Mouse (Mus musculus) heart, adult 2 months (tissue): ENCODE measurements around the gene Itgb6. TPM values are rescaled to one million over a fixed set of nuclear protein-coding genes. Genes with fewer than 3 reads are reported as not detected.

Experiments used
- DNase-seq, 2 experiments: peaks; one replicate each; pipeline ENCODE4 v3.0.0; 2021
- H3K27ac ChIP-seq: fragments of 200-600 bp; 2 replicates; pipeline ENCODE4 v1.8.1; 2022
- H3K27me3 ChIP-seq: fragments of 200-500 bp; 2 replicates; pipeline ENCODE4 v1.6.1; 2012; ENCODE audit warnings: mild to moderate bottlenecking, low read length, inconsistent platforms, mixed read lengths; ENCODE audit not compliant: control insufficient read depth, insufficient read depth
- H3K36me3 ChIP-seq: fragments of 200-500 bp; 2 replicates; pipeline ENCODE4 v1.6.1; 2012; ENCODE audit warnings: low read length, inconsistent platforms; ENCODE audit not compliant: control insufficient read depth, insufficient read depth
- H3K4me1 ChIP-seq: fragments of 200-500 bp; 2 replicates; pipeline ENCODE4 v1.6.1; 2011; ENCODE audit warnings: low read length; ENCODE audit not compliant: control insufficient read depth, insufficient read depth
- H3K4me3 ChIP-seq: fragments of 200-600 bp; 2 replicates; pipeline ENCODE4 v1.8.1; 2022
- H3K79me2 ChIP-seq: fragments of 200-500 bp; replicated peaks from 2 replicates; pipeline ENCODE4 v1.6.1; 2012; ENCODE audit warnings: mild to moderate bottlenecking, inconsistent platforms, low read length, moderate library complexity, mixed read lengths; ENCODE audit not compliant: control insufficient read depth, insufficient read depth
- H3K9ac ChIP-seq: fragments of 200-500 bp; 2 replicates; pipeline ENCODE4 v1.6.1; 2012; ENCODE audit warnings: low read depth, mild to moderate bottlenecking, control low read depth, inconsistent platforms, low read length, mixed read lengths
- CTCF ChIP-seq: fragments of 200-600 bp; IDR thresholded peaks from 2 replicates; pipeline ENCODE4 v1.8.1; 2022; ENCODE audit warnings: antibody characterized with exemption, mild to moderate bottlenecking, moderate library complexity
- EP300 ChIP-seq: fragments of 200-500 bp; IDR thresholded peaks from 2 replicates; pipeline ENCODE4 v1.6.1; 2011; ENCODE audit warnings: low read depth, low read length, control low read depth; ENCODE audit not compliant: insufficient read depth
- POLR2A ChIP-seq: fragments of 200-500 bp; IDR thresholded peaks from 2 replicates; pipeline ENCODE4 v1.6.1; 2011; ENCODE audit warnings: mild to moderate bottlenecking, low read depth, low read length, control low read depth; ENCODE audit not compliant: insufficient read depth
- WGBS: fragments of 180-500 bp; shearing (Covaris S2); methylation state at CpG from one replicate; pipeline ENCODE4 v1.1.7; 2018; 5-methylcytosine and 5-hydroxymethylcytosine counted together
- intact Hi-C: fragments of 180-260 bp; cut with DNase I; formaldehyde crosslinking; loops from one replicate; pipeline ENCODE4 v1.15.1; 2025
- polyA plus RNA-seq: library from polyadenylated mRNA; depleted of rRNA; stranded (reverse); fragments of >200 nt; gene quantifications from 2 replicates; pipeline ENCODE4 v1.2.3, GENCODE M21; 2012
- total RNA-seq, 2 experiments: library from RNA; stranded (reverse); gene quantifications; 2 replicates each; pipeline ENCODE4 v1.2.3; 2021

Itgb6 gene
- total and polyA plus RNA-seq, 3 experiments = 10.5 to 32.4 (median 21.0) TPM

GRCm38 (mm10) chr2:60724660-60725059 is 2.2 kb upstream of the Itgb6 start:
- Histone ChIP-seq H3K79me2 (no peaks in the 10 kb centered on the region), H3K36me3 (peaks cover 2% of the 10 kb centered on the region; the same call in 1 of the 2 replicates), H3K4me1 (peaks cover 3% of the 10 kb centered on the region), H3K4me3 (no peak overlapping the region), H3K9ac (no peak overlapping the region), H3K27ac (no peak overlapping the region), H3K27me3 (no peaks in the 10 kb centered on the region)
- intact Hi-C loops = loop anchor here (5.0 kb wide), 1 partner anchor 238 kb away; the partner anchor contains the start of gene Rbms1
- peak in 1 of 2 experiments; percentile 4 for DNase-seq
- WGBS = 88% methylated on average over 2 of the region's 2 CpGs
- no peak for TF ChIP-seq POLR2A
- no peak for TF ChIP-seq CTCF
- TF ChIP-seq EP300 = no peak

GRCm38 (mm10) chr2:60722967-60723366 is 524 bp upstream of the Itgb6 start:
- intact Hi-C loops = loop anchor here (5.0 kb wide), 1 partner anchor 239 kb away; the partner anchor contains the start of gene Rbms1
- Histone ChIP-seq H3K4me1 (peaks cover 5% of the 10 kb centered on the region), H3K9ac (no peak overlapping the region), H3K27me3 (no peaks in the 10 kb centered on the region), H3K27ac (peak overlapping the region; percentile 91), H3K4me3 (no peak overlapping the region), H3K79me2 (no peaks in the 10 kb centered on the region), H3K36me3 (peaks cover 2% of the 10 kb centered on the region; the same call in 1 of the 2 replicates)
- no peak for DNase-seq
- TF ChIP-seq CTCF (no peak), POLR2A (no peak), EP300 (no peak)
- 61% methylated on average over 3 of the region's 3 CpGs for WGBS

- 9% methylated on average over 5 of the region's 5 CpGs for WGBS
- intact Hi-C loops = loop anchor here (2.0 to 5.0 kb wide), 3 partner anchors 241 to 734 kb away; partner anchors contain the start of gene Rbms1
- H3K36me3 ChIP-seq = peaks cover 2% of the 10 kb centered on the region; the same call in 1 of the 2 replicates
Measured at GRCm38 (mm10) chr2:60720906-60721305, 1.5 kb downstream of the Itgb6 start.

GRCm38 (mm10) chr2:60720205-60720604 is 2.2 kb downstream of the Itgb6 start:
- H3K4me1 ChIP-seq = peaks cover 5% of the 10 kb centered on the region
- H3K79me2 ChIP-seq = no peaks in the 10 kb centered on the region
- H3K27ac ChIP-seq = peak overlapping the region; percentile 91
- H3K36me3 ChIP-seq = peaks cover 2% of the 10 kb centered on the region; the same call in 1 of the 2 replicates
- TF ChIP-seq EP300 (peak; percentile 90), POLR2A (no peak)
- DNase-seq = peak; percentile 51 to 82
- intact Hi-C loops = loop anchor here (2.0 to 5.0 kb wide), 3 partner anchors 242 to 735 kb away; partner anchors contain the start of gene Rbms1
- 52% methylated on average over 8 of the region's 8 CpGs for WGBS
- no peak overlapping the region; the same call in 1 of the 2 replicates for H3K9ac ChIP-seq
- H3K4me3 ChIP-seq = peak overlapping the region; percentile 11; the same call in 1 of the 2 replicates
- no peaks in the 10 kb centered on the region for H3K27me3 ChIP-seq

More at GRCm38 (mm10) chr2:60720906-60721305, 1.5 kb downstream of the Itgb6 start:
- no peaks in the 10 kb centered on the region for H3K27me3 ChIP-seq
- peak overlapping the region; percentile 91 for H3K27ac ChIP-seq
- TF ChIP-seq EP300 (no peak), CTCF (peak; percentile 96)
- peak overlapping the region; percentile 4 for H3K4me3 ChIP-seq
- no peaks in the 10 kb centered on the region for H3K79me2 ChIP-seq
- DNase-seq = peak in 1 of 2 experiments; percentile 29
- peaks cover 5% of the 10 kb centered on the region for H3K4me1 ChIP-seq
- H3K9ac ChIP-seq = peak overlapping the region; percentile 66

GRCm38 (mm10) chr2:60717348-60717747 is 5.1 kb downstream of the Itgb6 start:
- TF ChIP-seq CTCF (no peak), POLR2A (no peak), EP300 (no peak)
- H3K27me3 ChIP-seq = no peaks in the 10 kb centered on the region
- no peaks in the 10 kb centered on the region for H3K79me2 ChIP-seq
- intact Hi-C loops = no loop called here
- no peak overlapping the region for H3K4me3 ChIP-seq
- peak; percentile 36 to 45 for DNase-seq
- WGBS = 59% methylated on average over 13 of the region's 13 CpGs
- H3K36me3 ChIP-seq = peaks cover 2% of the 10 kb centered on the region; the same call in 1 of the 2 replicates
- peaks cover 12% of the 10 kb centered on the region for H3K4me1 ChIP-seq
- H3K9ac ChIP-seq = peak overlapping the region; percentile 28; the same call in 1 of the 2 replicates
- 0 out of 2 replicates have a peak overlapping the region, but pooled peaks have one; percentile 12 for H3K27ac ChIP-seq

- Histone ChIP-seq H3K4me1 (peaks cover 13% of the 10 kb centered on the region), H3K79me2 (no peaks in the 10 kb centered on the region), H3K36me3 (peaks cover 5% of the 10 kb centered on the region), H3K27me3 (no peaks in the 10 kb centered on the region), H3K27ac (no peak overlapping the region), H3K9ac (no peak overlapping the region), H3K4me3 (no peak overlapping the region)
- intact Hi-C loops = no loop called here
- TF ChIP-seq POLR2A (no peak), EP300 (no peak), CTCF (no peak)
- DNase-seq = peak in 1 of 2 experiments; percentile 5
Measured at GRCm38 (mm10) chr2:60716549-60716948, 5.9 kb downstream of the Itgb6 start.
